Mouse (Mus musculus): Measurements from ENCODE around the gene Krtap4-6.
A peak's percentile ranks its signal among the peaks of the same experiment; 100 is the strongest.
"Not testable (repeated sequence)": the region's sequence is repeated elsewhere in the genome, so short reads cannot be mapped to it uniquely, and the experiment has no call there.

Krtap4-6 gene

GRCm38 (mm10) chr11:99665860-99666259, at the start of gene Krtap4-6:
TSS of gene Krtap4-6 (minus strand) at chr11:99665960.
- no peak for DNase-seq (ENCODE audit: low read depth, low spot score)

- no peak for DNase-seq (ENCODE audit: low read depth, low spot score)
These were observed 24.7 kb upstream of the Krtap4-6 start, which contains the start of gene Gm14190 for GRCm38 (mm10) chr11:99690463-99690862. TSS of gene Gm14190 (minus strand) at chr11:99690740.

- not testable (repeated sequence) for DNase-seq (ENCODE audit: low read depth, low spot score)
These were observed 19.5 kb upstream of the Krtap4-6 start for GRCm38 (mm10) chr11:99685235-99685634.

GRCm38 (mm10) chr11:99683481-99683880, 17.7 kb upstream of the Krtap4-6 start:
- no peak for DNase-seq (ENCODE audit: low read depth, low spot score)

GRCm38 (mm10) chr11:99662802-99663201, 3.0 kb downstream of the Krtap4-6 start:
- no peak for DNase-seq (ENCODE audit: low read depth, low spot score)

- no peak for DNase-seq (ENCODE audit: low read depth, low spot score)
These were observed 6.5 kb downstream of the Krtap4-6 start for GRCm38 (mm10) chr11:99659256-99659655.

- not testable (repeated sequence) for DNase-seq (ENCODE audit: low read depth, low spot score)
These were observed 7.2 kb downstream of the Krtap4-6 start, which contains the start of gene Gm11563 for GRCm38 (mm10) chr11:99658467-99659010. TSS of gene Gm11563 (minus strand) at chr11:99658960.

GRCm38 (mm10) chr11:99657051-99657450, 8.7 kb downstream of the Krtap4-6 start:
- no peak for DNase-seq (ENCODE audit: low read depth, low spot score)

- no peak for DNase-seq (ENCODE audit: low read depth, low spot score)
These were observed 15.6 kb downstream of the Krtap4-6 start, which contains the start of gene Gm11555 for GRCm38 (mm10) chr11:99650136-99650535. TSS of gene Gm11555 (minus strand) at chr11:99650236.

GRCm38 (mm10) chr11:99646444-99646843, 19.3 kb downstream of the Krtap4-6 start:
- DNase-seq (ENCODE audit: low read depth, low spot score), result peak; percentile 66

- peak; percentile 48 for DNase-seq (ENCODE audit: low read depth, low spot score)
These were observed 21.4 kb downstream of the Krtap4-6 start for GRCm38 (mm10) chr11:99644351-99644750.

GRCm38 (mm10) chr11:99643635-99644139, 22.1 kb downstream of the Krtap4-6 start, which contains the start of gene Krtap4-7:
TSS of gene Krtap4-7 (minus strand) at chr11:99644089.
- DNase-seq (ENCODE audit: low read depth, low spot score), result not testable (repeated sequence)

GRCm38 (mm10) chr11:99640926-99641325, 24.8 kb downstream of the Krtap4-6 start:
- no peak for DNase-seq (ENCODE audit: low read depth, low spot score)

- DNase-seq (ENCODE audit: low read depth, low spot score), result peak; percentile 72
These were observed 28.7 kb downstream of the Krtap4-6 start for GRCm38 (mm10) chr11:99637086-99637485.

GRCm38 (mm10) chr11:99634653-99635134, 31.1 kb downstream of the Krtap4-6 start, which contains the start of gene Krtap4-2:
TSS of gene Krtap4-2 (minus strand) at chr11:99635084.
- no peak for DNase-seq (ENCODE audit: low read depth, low spot score)

- peak; percentile 71 for DNase-seq (ENCODE audit: low read depth, low spot score)
These were observed 32.5 kb downstream of the Krtap4-6 start for GRCm38 (mm10) chr11:99633293-99633692.

GRCm38 (mm10) chr11:99630890-99631289, 34.9 kb downstream of the Krtap4-6 start:
- no peak for DNase-seq (ENCODE audit: low read depth, low spot score)

GRCm38 (mm10) chr11:99628138-99628537, 37.6 kb downstream of the Krtap4-6 start, which contains the start of gene Krtap4-1:
TSS of gene Krtap4-1 (minus strand) at chr11:99628238.
- no peak for DNase-seq (ENCODE audit: low read depth, low spot score)

- DNase-seq (ENCODE audit: low read depth, low spot score), result no peak
These were observed 45.4 kb downstream of the Krtap4-6 start, which contains the start of gene Gm11562 for GRCm38 (mm10) chr11:99620335-99620734. TSS of gene Gm11562 (minus strand) at chr11:99620435.

All from brain, adult 2 months (tissue).